Mouse (Mus musculus) adrenal gland, postnatal 4 days (tissue): Measurements from ENCODE around the gene Prkn. TPM values are rescaled to one million over a fixed set of nuclear protein-coding genes. Genes with fewer than 3 reads are reported as not detected.

Experiments used
- DNase-seq, 2 experiments: peaks; one replicate each; pipeline ENCODE4 v3.0.0; 2021 to 2022; ENCODE audit warnings: low spot score in 2 of 2, mixed read lengths in 2 of 2
- total RNA-seq, 2 experiments: library from RNA; stranded (reverse); gene quantifications; 2 replicates each; pipeline ENCODE4 v1.2.3; 2021

Gene Prkn
- total RNA-seq, 2 experiments from 2014 or later, result 10.2 to 13.0 TPM

- DNase-seq, result no peak
Observed at GRCm38 (mm10) chr17:11261679-11262078, 421.5 kb downstream of the Prkn start.

DNA sequence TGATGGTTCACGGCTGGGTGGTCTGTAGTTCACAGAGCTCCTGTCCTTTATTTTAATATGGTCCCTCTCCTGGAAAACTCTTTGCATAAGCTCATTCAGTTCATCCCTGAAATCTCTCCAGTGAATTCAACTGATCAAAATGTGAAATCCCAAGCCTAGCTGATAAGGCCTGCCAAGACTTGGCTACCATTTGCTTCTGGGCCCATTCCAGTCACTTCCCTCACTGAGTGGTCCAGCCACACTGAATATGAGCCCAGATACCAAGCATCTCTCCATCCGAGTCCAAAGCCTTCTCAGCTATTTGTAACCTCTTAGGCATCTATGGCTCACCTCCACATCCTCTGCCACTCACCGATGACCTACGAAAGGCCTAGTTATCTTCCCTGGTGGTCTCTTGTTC, 427.8 kb downstream of the Prkn start:
- DNase-seq, result no peak

GRCm38 (mm10) chr17:11270179-11270578, 430.0 kb downstream of the Prkn start:
- DNase-seq, result no peak

DNA sequence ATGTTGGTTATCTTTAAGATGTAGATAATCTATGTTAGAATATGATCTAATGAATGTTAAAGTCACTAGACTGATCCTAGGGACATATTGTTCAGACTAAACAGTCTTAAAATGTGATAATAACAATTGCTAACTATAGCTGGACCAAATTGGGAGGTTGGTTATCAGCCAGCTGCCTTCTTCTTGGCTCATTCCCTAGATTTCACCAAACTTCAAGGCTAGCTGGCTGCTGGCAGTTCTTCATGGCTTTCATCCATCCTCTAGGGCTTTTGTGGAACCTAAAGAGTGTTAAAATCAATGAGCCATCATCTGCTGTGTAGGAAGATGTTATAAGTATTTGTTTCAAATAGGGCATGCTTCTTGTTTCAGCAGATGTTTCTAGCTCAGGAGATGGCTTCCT, 431.7 kb downstream of the Prkn start:
- no peak for DNase-seq

GRCm38 (mm10) chr17:11284246-11284645, 444.1 kb downstream of the Prkn start:
- DNase-seq, result no peak

GRCm38 (mm10) chr17:11290183-11290582, 450.0 kb downstream of the Prkn start:
- no peak for DNase-seq

GRCm38 (mm10) chr17:11303116-11303515, 462.9 kb downstream of the Prkn start:
- no peak for DNase-seq

DNA sequence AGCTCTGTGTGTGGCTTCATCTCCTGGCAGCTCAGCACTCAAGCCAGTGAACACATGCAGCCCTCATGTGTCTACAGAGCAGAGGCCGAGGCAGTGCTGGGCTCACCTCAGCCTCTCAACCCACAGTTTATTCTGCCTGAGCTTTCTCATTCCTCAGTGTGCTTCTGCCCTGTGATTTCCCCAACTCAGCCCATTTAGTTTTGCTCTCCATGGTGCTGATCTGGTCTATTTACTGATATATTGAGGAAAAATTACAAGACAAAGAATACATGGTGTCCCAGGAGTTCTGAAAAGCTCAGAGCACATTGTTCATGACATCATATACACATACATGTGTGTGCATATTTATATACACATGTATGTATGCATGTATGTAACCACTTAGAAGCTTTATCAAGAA, 469.7 kb downstream of the Prkn start:
- DNase-seq, result no peak

- no peak for DNase-seq
Observed at GRCm38 (mm10) chr17:11314163-11314562, 474.0 kb downstream of the Prkn start.

- no peak for DNase-seq
Observed at GRCm38 (mm10) chr17:11315675-11316074, 475.5 kb downstream of the Prkn start.

- no peak for DNase-seq
Observed at GRCm38 (mm10) chr17:11318946-11319345, 478.8 kb downstream of the Prkn start.

- no peak for DNase-seq
Observed at GRCm38 (mm10) chr17:11319666-11320360, 479.6 kb downstream of the Prkn start.

GRCm38 (mm10) chr17:11332081-11332480, 491.9 kb downstream of the Prkn start:
- DNase-seq, result no peak

DNA sequence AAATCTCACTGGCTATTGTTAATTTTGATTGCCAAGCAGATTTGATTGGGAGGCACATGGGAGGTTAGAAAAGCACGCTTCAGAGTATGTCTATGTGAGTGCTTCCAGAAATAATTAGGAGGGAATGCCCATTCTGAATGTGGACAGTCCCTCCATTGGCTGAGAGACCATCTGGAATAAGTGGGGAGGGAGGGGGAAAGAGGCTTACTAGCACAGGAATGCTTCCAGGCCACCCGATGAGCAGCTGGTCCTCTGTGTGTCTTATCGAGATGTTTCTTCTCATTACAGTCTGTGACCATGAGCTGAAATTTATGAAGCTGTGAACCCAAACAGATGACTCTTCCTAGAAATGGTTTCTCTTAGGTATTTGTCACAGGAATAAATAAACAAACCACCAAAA, 493.6 kb downstream of the Prkn start:
- DNase-seq, result no peak

- no peak for DNase-seq
Observed at GRCm38 (mm10) chr17:11336156-11336555, 496.0 kb downstream of the Prkn start.

DNA sequence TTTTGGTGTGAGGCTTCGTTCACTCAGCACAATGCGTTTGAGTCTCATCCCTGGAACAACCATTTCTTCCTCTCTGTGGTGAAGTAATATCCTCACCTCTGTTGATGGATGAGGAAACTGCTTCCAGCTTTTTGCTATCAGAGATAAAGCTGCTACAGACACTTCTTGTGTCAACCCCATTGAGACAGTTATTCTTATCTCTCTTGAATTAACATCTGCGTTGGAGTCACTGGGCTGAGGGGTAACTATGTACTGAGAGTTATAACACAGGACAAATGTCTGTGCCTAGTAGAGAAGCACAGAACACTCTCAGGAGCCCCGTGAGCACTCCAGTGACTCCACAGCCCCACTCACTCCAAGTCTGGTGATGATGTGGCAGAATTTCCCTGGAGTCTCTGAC, 500.2 kb downstream of the Prkn start:
- DNase-seq, result no peak

GRCm38 (mm10) chr17:11346310-11346709, 506.1 kb downstream of the Prkn start:
- DNase-seq, result no peak

- DNase-seq, result no peak
Observed at GRCm38 (mm10) chr17:11352778-11353552, 512.8 kb downstream of the Prkn start.

DNA sequence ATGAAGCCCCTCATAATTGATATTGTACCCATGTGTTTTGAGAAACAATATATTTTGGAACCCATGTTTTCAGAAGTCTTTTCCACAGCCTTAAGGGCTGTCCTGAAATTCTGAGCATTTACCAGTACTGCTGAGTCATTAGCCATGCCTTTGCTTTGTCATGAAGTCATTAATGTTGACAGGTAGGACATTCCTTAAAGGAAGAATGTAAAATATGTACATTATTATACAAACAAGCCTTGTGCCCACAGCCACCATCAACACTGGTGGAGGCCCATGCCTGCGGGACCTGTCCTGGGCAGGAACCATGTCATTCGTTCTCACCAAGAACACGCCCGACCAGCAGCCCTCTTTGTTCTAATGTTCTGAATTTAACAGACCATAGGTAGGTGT, 513.4 kb downstream of the Prkn start:
- no peak for DNase-seq

DNA sequence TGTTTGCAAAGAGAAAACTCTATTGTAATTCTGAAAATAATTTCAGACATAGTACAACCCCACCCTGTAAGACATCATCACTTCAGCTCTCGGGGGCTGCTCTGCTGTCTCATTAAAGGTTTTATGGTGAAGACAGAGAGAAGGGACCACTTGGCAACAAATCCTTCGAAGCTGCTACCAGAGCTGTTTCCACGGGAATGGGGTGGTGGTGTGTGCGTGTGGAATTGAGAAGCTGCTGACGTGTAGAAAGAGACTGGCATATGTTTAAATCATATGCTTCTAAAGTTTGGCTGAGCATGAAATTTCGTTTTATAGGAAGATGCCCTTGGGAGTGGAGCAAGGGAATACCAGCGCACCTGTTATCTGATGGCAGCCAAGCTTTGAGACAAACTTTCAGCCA, 514.2 kb downstream of the Prkn start:
- no peak for DNase-seq

DNA sequence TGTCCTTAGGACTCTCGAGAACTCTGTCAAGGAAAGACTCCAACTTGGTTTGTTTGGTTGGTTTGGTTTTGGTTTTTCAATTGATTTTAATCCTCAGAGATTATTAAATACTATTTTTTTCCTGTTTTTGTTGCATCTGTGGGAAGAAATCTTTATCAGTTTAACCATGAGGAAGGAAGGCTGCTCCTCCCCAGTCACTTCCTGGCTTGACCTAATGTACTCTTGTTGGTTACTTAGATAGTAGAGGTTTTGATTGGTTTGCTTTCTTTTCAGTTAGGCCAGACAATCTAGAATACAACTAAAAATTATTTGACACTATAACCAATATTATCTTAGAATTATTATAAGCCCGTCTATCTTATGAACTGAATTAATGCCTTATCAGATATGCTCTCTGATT, 535.3 kb downstream of the Prkn start:
- no peak for DNase-seq

GRCm38 (mm10) chr17:11383364-11383962, 543.3 kb downstream of the Prkn start:
- no peak for DNase-seq
